8 mouse cellular contexts compared by ENCODE assay signal in the genomic region with DNA sequence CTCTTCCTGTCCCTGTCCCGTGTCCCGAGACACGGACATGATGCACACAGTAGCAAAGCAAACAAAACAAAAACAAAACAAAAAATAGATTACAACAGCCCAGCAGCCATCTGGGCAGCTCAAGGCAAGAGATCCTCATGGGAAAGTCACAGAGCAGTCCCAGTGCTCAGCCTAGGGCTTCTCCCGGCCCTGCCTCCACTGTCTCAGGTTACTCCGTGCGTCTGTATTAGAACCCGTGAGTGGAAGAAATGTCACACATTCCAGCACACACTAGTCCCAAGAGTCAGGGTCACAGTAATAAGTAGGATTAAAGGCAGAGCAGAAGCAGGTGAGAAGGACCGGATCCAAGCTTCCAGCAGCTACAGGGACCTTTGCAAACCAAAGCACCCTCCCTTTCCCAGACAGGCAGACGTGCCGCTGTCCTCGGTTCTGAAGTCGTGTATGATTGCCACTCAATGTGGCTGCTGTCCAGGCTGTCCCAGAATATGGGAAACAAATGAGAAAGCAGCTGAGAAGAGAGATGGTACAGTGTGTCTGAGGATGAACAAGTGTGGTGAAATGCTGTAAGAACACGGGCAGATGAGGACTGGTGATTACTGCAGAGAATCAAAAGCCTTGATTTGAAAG.
DNase-seq lines count a peak whose midpoint lies in the region; ATAC-seq and TF ChIP-seq lines count a peak whose summit lies in the region.

No protein-coding gene starts in this region.

- no peak overlapping the region for H3K27ac ChIP-seq in midbrain, embryonic 10.5 days (replicated peaks)
- H3K27ac ChIP-seq in midbrain, postnatal 0 days (ENCODE audit: low read depth, low read length) = no peak overlapping the region
- no peak overlapping the region for H3K27ac ChIP-seq in cerebellum, adult 2 months (ENCODE audit: insufficient read depth, low read length)

- H3K4me2 ChIP-seq in midbrain, postnatal 0 days (ENCODE audit: low read depth, low read length, poor library complexity, severe bottlenecking) = no peak overlapping the region

- peaks cover 6% of the 10 kb centered on the region; the same call in 1 of the 2 replicates for H3K4me1 ChIP-seq in midbrain, embryonic 10.5 days
- 0 out of 2 replicates have a peak, but pooled peaks cover 2% of the 10 kb centered on the region for H3K4me1 ChIP-seq in midbrain, postnatal 0 days (ENCODE audit: insufficient read depth, low read length)
- H3K4me1 ChIP-seq in cerebellum, adult 2 months (ENCODE audit: control insufficient read depth, insufficient read depth, low read length) = no peaks in the 10 kb centered on the region

- H3K27me3 ChIP-seq in midbrain, embryonic 10.5 days (ENCODE audit: low read depth, poor library complexity, severe bottlenecking) = no peaks in the 10 kb centered on the region
- no peaks in the 10 kb centered on the region for H3K27me3 ChIP-seq in midbrain, postnatal 0 days (ENCODE audit: insufficient read depth, low read length)
- H3K27me3 ChIP-seq in cerebellum, adult 2 months (ENCODE audit: control insufficient read depth, insufficient read depth, low read length) = no peaks in the 10 kb centered on the region

- no peak overlapping the region for H3K9ac ChIP-seq in midbrain, postnatal 0 days (replicated peaks; ENCODE audit: low read length, poor library complexity, severe bottlenecking)

- no peak for ATAC-seq in midbrain, postnatal 0 days (ENCODE audit: low FRiP score)

- TF ChIP-seq POLR2A in cerebellum, adult 2 months (IDR thresholded peaks at IDR 0.05; ENCODE audit: borderline replicate concordance, insufficient read depth, low read length) = no peak

- H3K36me3 ChIP-seq in midbrain, embryonic 10.5 days = no peaks in the 10 kb centered on the region
- H3K36me3 ChIP-seq in midbrain, postnatal 0 days (ENCODE audit: insufficient read depth, low read length) = no peaks in the 10 kb centered on the region

- H3K4me3 ChIP-seq in midbrain, embryonic 10.5 days = no peak overlapping the region
- no peak overlapping the region for H3K4me3 ChIP-seq in midbrain, postnatal 0 days (ENCODE audit: low read depth, low read length)
- no peak overlapping the region for H3K4me3 ChIP-seq in cerebellum, adult 2 months (replicated peaks; ENCODE audit: insufficient read depth, low read depth, low read length)

- no peaks in the 10 kb centered on the region for H3K9me3 ChIP-seq in midbrain, embryonic 10.5 days (replicated peaks)
- H3K9me3 ChIP-seq in midbrain, postnatal 0 days (ENCODE audit: low read length) = no peaks in the 10 kb centered on the region

- WGBS in midbrain, embryonic 10.5 days = 46% methylated on average over 13 of the region's 13 CpGs
- 49% methylated on average over 13 of the region's 13 CpGs for WGBS in midbrain, postnatal 0 days
- 74% methylated on average over 13 of the region's 13 CpGs for WGBS in cerebellum, adult 2 months

- no peak for TF ChIP-seq CTCF in midbrain, postnatal 0 days (IDR thresholded peaks at IDR 0.05)
- no peak for TF ChIP-seq CTCF in cerebellum, adult 2 months (IDR thresholded peaks at IDR 0.05; ENCODE audit: borderline replicate concordance, insufficient read depth, low read depth, low read length)

- DNase-seq in midbrain, embryonic 10.5 days (ENCODE audit: low spot score) = peak; percentile 48
- no peak for DNase-seq in midbrain, postnatal 0 days (ENCODE audit: low spot score)
- DNase-seq in adrenal gland, adult 8-10 months = peak; percentile 17
- DNase-seq in heart, postnatal 4 days = peak; percentile 83
- peak; percentile 80 for DNase-seq in lung, postnatal 10 days
- DNase-seq in natural killer cell, adult 2 months (ENCODE audit: low spot score in 2 of 2) = no peak
- no peak for DNase-seq in cerebellum, adult 2 months
- no peak for DNase-seq in left cerebral cortex, adult 11 months (ENCODE audit: low spot score)

Comparison
In these comparisons a context has a peak if more than half of its experiments do, and no peak if none do; other contexts are left out.
1. DNase-seq: peak in midbrain, embryonic 10.5 days (single experiment), adrenal gland, adult 8-10 months (single experiment), heart, postnatal 4 days (single experiment) and lung, postnatal 10 days (single experiment); none in midbrain, postnatal 0 days (single experiment), natural killer cell, adult 2 months (0 of 2), cerebellum, adult 2 months (0 of 2) and left cerebral cortex, adult 11 months (single experiment).